ENCODE assay signal across 21 mouse cellular contexts in the genomic region with DNA sequence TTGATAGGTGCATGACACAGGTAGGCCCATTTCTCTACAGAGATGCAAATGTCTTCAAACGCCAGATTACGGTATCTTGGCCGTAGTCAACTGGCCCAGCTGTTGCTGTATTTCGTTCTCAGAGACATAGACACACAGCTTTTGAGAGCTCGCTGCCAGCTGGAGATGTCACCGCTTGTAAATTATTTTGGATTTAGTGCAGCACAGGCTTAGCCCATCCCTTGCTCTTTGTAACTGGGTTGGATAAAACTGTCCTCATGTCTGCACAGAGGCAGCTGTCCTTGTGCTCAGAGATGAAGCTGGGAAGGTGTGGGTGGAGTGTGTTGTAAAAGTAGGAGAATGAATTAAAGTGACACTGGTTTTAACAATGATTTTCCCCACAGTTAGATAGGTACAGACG.
A peak's percentile ranks its signal among the peaks of the same experiment; 100 is the strongest.
DNase-seq lines count a peak whose midpoint lies in the region; ATAC-seq and TF ChIP-seq lines count a peak whose summit lies in the region.
"Had no signal": no experiment of that assay in that cellular context is flagged by ENCODE, and none has a peak within 500 bp of the region (broad histone marks: within the 10 kb centered on the region; RNA-seq: fewer than 3 reads in every experiment).

No protein-coding gene starts in this region.

- peak; percentile 54 for DNase-seq in gastrocnemius, adult 2 months
- no peak for DNase-seq in gastrocnemius, adult 18-20 months (ENCODE audit: low spot score)
- no peak for DNase-seq in hindbrain, embryonic 14.5 days (ENCODE audit: low spot score)
- no peak for DNase-seq in limb, embryonic 14.5 days (ENCODE audit: low spot score)
- DNase-seq in limb, embryonic 10.5 days (ENCODE audit: low spot score) = no peak
- DNase-seq in brain, adult 2 months (ENCODE audit: low read depth, low spot score) = peak; percentile 75
- no peak for DNase-seq in thymus, postnatal 14 days
- DNase-seq: adrenal gland, postnatal 25 days; cerebellum, adult 11-12 months; cerebellum, postnatal 14 days; gastrocnemius, postnatal 25 days; liver, embryonic 13.5 days; lung, embryonic 14.5 days; lung, postnatal 36 days; spleen, adult 18-20 months; thymus, postnatal 4 days had no signal

- H3K4me1 ChIP-seq in hindbrain, embryonic 13.5 days (replicated peaks) = peaks cover 10% of the 10 kb centered on the region
- peaks cover 5% of the 10 kb centered on the region; the same call in 1 of the 2 replicates for H3K4me1 ChIP-seq in hindbrain, embryonic 14.5 days (replicated peaks; ENCODE audit: control insufficient read depth, insufficient read depth, low read length)
- H3K4me1 ChIP-seq in limb, embryonic 14.5 days (ENCODE audit: control insufficient read depth, insufficient read depth, low read length) = 0 out of 2 replicates have a peak, but pooled peaks cover 4% of the 10 kb centered on the region
- 0 out of 2 replicates have a peak, but pooled peaks cover 4% of the 10 kb centered on the region for H3K4me1 ChIP-seq in limb, embryonic 10.5 days
- H3K4me1 ChIP-seq: embryonic facial prominence, embryonic 15.5 days; liver, embryonic 13.5 days had no signal

- TF ChIP-seq CTCF in gastrocnemius, adult 2 months (IDR thresholded peaks at IDR 0.05) = no peak

- no peaks in the 10 kb centered on the region for H3K9me3 ChIP-seq in hindbrain, embryonic 13.5 days
- no peaks in the 10 kb centered on the region for H3K9me3 ChIP-seq in hindbrain, embryonic 14.5 days (ENCODE audit: control insufficient read depth, low read length)
- H3K9me3 ChIP-seq in limb, embryonic 14.5 days (ENCODE audit: control insufficient read depth, low read length) = no peaks in the 10 kb centered on the region
- no peaks in the 10 kb centered on the region for H3K9me3 ChIP-seq in limb, embryonic 10.5 days (replicated peaks)
- H3K9me3 ChIP-seq: embryonic facial prominence, embryonic 15.5 days; limb, embryonic 12.5 days; liver, embryonic 13.5 days had no signal

- no peak overlapping the region for H3K9ac ChIP-seq in hindbrain, embryonic 13.5 days
- no peak overlapping the region for H3K9ac ChIP-seq in hindbrain, embryonic 14.5 days
- no peak overlapping the region for H3K9ac ChIP-seq in limb, embryonic 14.5 days (ENCODE audit: low read depth, low read length, severe bottlenecking)
- H3K9ac ChIP-seq: embryonic facial prominence, embryonic 15.5 days; limb, embryonic 12.5 days; liver, embryonic 13.5 days; lung, embryonic 14.5 days had no signal

- H3K27me3 ChIP-seq in hindbrain, embryonic 13.5 days = no peaks in the 10 kb centered on the region
- no peaks in the 10 kb centered on the region for H3K27me3 ChIP-seq in hindbrain, embryonic 14.5 days (ENCODE audit: control insufficient read depth, insufficient read depth, low read length)
- no peaks in the 10 kb centered on the region for H3K27me3 ChIP-seq in limb, embryonic 14.5 days (ENCODE audit: control insufficient read depth, insufficient read depth, low read length)
- H3K27me3 ChIP-seq in limb, embryonic 10.5 days (ENCODE audit: low read depth, poor library complexity, severe bottlenecking) = no peaks in the 10 kb centered on the region
- H3K27me3 ChIP-seq: embryonic facial prominence, embryonic 15.5 days; limb, embryonic 12.5 days; liver, embryonic 13.5 days had no signal

- WGBS in hindbrain, embryonic 13.5 days = 84% methylated on average over 7 of the region's 7 CpGs
- 83% methylated on average over 7 of the region's 7 CpGs for WGBS in hindbrain, embryonic 14.5 days
- 83% methylated on average over 7 of the region's 7 CpGs for WGBS in limb, embryonic 14.5 days
- 93% methylated on average over 7 of the region's 7 CpGs for WGBS in limb, embryonic 10.5 days

- no peak overlapping the region for H3K4me2 ChIP-seq in hindbrain, embryonic 13.5 days
- H3K4me2 ChIP-seq in hindbrain, embryonic 14.5 days (replicated peaks) = no peak overlapping the region
- H3K4me2 ChIP-seq in limb, embryonic 14.5 days (replicated peaks; ENCODE audit: low read depth, low read length, severe bottlenecking) = no peak overlapping the region
- H3K4me2 ChIP-seq: embryonic facial prominence, embryonic 15.5 days; limb, embryonic 12.5 days; liver, embryonic 13.5 days; lung, embryonic 14.5 days had no signal

- H3K27ac ChIP-seq in gastrocnemius, adult 2 months = peak overlapping the region; percentile 70; the same call in 1 of the 2 replicates
- H3K27ac ChIP-seq in hindbrain, embryonic 13.5 days = peak overlapping the region; percentile 23; the same call in 1 of the 2 replicates
- H3K27ac ChIP-seq in hindbrain, embryonic 14.5 days = no peak overlapping the region
- no peak overlapping the region for H3K27ac ChIP-seq in limb, embryonic 14.5 days (replicated peaks; ENCODE audit: low read depth, low read length)
- no peak overlapping the region for H3K27ac ChIP-seq in limb, embryonic 10.5 days
- H3K27ac ChIP-seq: embryonic facial prominence, embryonic 15.5 days; limb, embryonic 12.5 days; liver, embryonic 13.5 days had no signal

- H3K36me3 ChIP-seq in hindbrain, embryonic 13.5 days = peaks cover 9% of the 10 kb centered on the region
- peaks cover 9% of the 10 kb centered on the region; the same call in 1 of the 2 replicates for H3K36me3 ChIP-seq in hindbrain, embryonic 14.5 days (replicated peaks; ENCODE audit: control insufficient read depth, insufficient read depth)
- H3K36me3 ChIP-seq in limb, embryonic 14.5 days (ENCODE audit: control insufficient read depth, insufficient read depth, low read length) = no peaks in the 10 kb centered on the region
- H3K36me3 ChIP-seq in limb, embryonic 10.5 days = no peaks in the 10 kb centered on the region
- H3K36me3 ChIP-seq: embryonic facial prominence, embryonic 15.5 days; limb, embryonic 12.5 days; liver, embryonic 13.5 days had no signal

- H3K4me3 ChIP-seq in gastrocnemius, adult 2 months = no peak overlapping the region
- H3K4me3 ChIP-seq in hindbrain, embryonic 13.5 days = no peak overlapping the region
- H3K4me3 ChIP-seq in hindbrain, embryonic 14.5 days (replicated peaks; ENCODE audit: low read length) = no peak overlapping the region
- H3K4me3 ChIP-seq in limb, embryonic 14.5 days (replicated peaks; ENCODE audit: low read length) = no peak overlapping the region
- no peak overlapping the region for H3K4me3 ChIP-seq in limb, embryonic 10.5 days
- H3K4me3 ChIP-seq: embryonic facial prominence, embryonic 15.5 days; limb, embryonic 12.5 days; liver, embryonic 13.5 days had no signal

- no peak for ATAC-seq in hindbrain, embryonic 13.5 days (ENCODE audit: low FRiP score)
- ATAC-seq in hindbrain, embryonic 14.5 days (ENCODE audit: low FRiP score) = no peak
- peak; percentile 17; the same call in 1 of the 2 replicates for ATAC-seq in limb, embryonic 14.5 days (ENCODE audit: low FRiP score, low read depth)
- ATAC-seq: inflammation-experienced regulatory T-cells, adult 6 months; midbrain, embryonic 16.5 days had no signal

- intact Hi-C loops in gastrocnemius, adult 2 months (cut with DNase I) = loop anchor here (5.0 to 10.0 kb wide), 3 partner anchors 40 to 885 kb away; a partner anchor contains a TSS

- TF ChIP-seq POLR2A in limb, embryonic 14.5 days (IDR thresholded peaks at IDR 0.05; ENCODE audit: borderline replicate concordance, extremely low read depth, insufficient read depth, insufficient read length) = no peak

Comparison
In these comparisons a context has a peak if more than half of its experiments do, and no peak if none do; other contexts are left out.
1. DNase-seq: peak in gastrocnemius, adult 2 months (single experiment) and brain, adult 2 months (single experiment); none in gastrocnemius, adult 18-20 months (single experiment), hindbrain, embryonic 14.5 days (single experiment), limb, embryonic 14.5 days (single experiment), limb, embryonic 10.5 days (single experiment) and thymus, postnatal 14 days (single experiment).
2. H3K27ac ChIP-seq: peak in gastrocnemius, adult 2 months (single experiment) and hindbrain, embryonic 13.5 days (single experiment); none in hindbrain, embryonic 14.5 days (single experiment), limb, embryonic 14.5 days (single experiment) and limb, embryonic 10.5 days (single experiment).